Mouse (Mus musculus): ENCODE measurements around the gene Msrb1. TPM values are rescaled to one million over a fixed set of nuclear protein-coding genes. Genes with fewer than 3 reads are reported as not detected.

Gene Msrb1
- 37.8 TPM for total RNA-seq (2023)

GRCm38 (mm10) chr17:24736330-24737051 lies at the start of gene Msrb1:
Msrb1 (plus strand) TSS chr17:24736642.

GRCm38 (mm10) chr17:24689251-24690081 lies 47.0 kb upstream of the Msrb1 start, which contains the start of gene Syngr3:
Syngr3 (minus strand) TSS chr17:24689955.

GRCm38 (mm10) chr17:24696011-24696697 lies 40.3 kb upstream of the Msrb1 start, which contains the start of the genes Gfer and Noxo1:
Gfer (minus strand) TSS chr17:24696156.
Noxo1 (plus strand) TSS chr17:24696234.

GRCm38 (mm10) chr17:24706982-24707800 lies 29.3 kb upstream of the Msrb1 start, which contains the start of gene Tbl3:
Tbl3 (minus strand) TSS chr17:24707660.

GRCm38 (mm10) chr17:24717943-24718342 lies 18.5 kb upstream of the Msrb1 start, which contains the start of the genes Rnf151 and Rps2:
Rnf151 (minus strand) TSS chr17:24718063.
Rps2 (plus strand) TSS chr17:24718116.

GRCm38 (mm10) chr17:24724184-24724583 lies 12.3 kb upstream of the Msrb1 start, which contains the start of gene Ndufb10:
Ndufb10 (minus strand) TSS chr17:24724478.

GRCm38 (mm10) chr17:24727618-24728017 lies 8.8 kb upstream of the Msrb1 start, which contains the start of gene Rpl3l:
Rpl3l (plus strand) TSS chr17:24727820.

GRCm38 (mm10) chr17:24752415-24753394 lies 16.3 kb downstream of the Msrb1 start, which contains the start of gene Hs3st6:
Hs3st6 (plus strand) TSS chr17:24752988.

Other genes with a start within 250 kb of the Msrb1 start
- gene Caskin1, start 248.0 kb upstream of the Msrb1 start, total RNA-seq (2023): not detected
- 179 TPM for gene Traf7, start 208.7 kb upstream of the Msrb1 start, total RNA-seq (2023)
- 1.5 TPM for gene Rab26, start 202.4 kb upstream of the Msrb1 start, total RNA-seq (2023)
- 107 TPM for gene Pkd1, start 186.8 kb upstream of the Msrb1 start, total RNA-seq (2023)
- gene Tsc2, start 104.0 kb upstream of the Msrb1 start, total RNA-seq (2023): 62.2 TPM
- 4.5 TPM for gene Nthl1, start 104.0 kb upstream of the Msrb1 start, total RNA-seq (2023)
- 0.74 TPM for gene Slc9a3r2, start 86.3 kb upstream of the Msrb1 start, total RNA-seq (2023)
- not detected for gene Npw, start 78.2 kb upstream of the Msrb1 start, total RNA-seq (2023)
- 65.9 TPM for gene Zfp598, start 67.0 kb upstream of the Msrb1 start, total RNA-seq (2023)
- gene Syngr3, start 46.7 kb upstream of the Msrb1 start, total RNA-seq (2023): not detected
- 19.5 TPM for gene Gfer, start 40.5 kb upstream of the Msrb1 start, total RNA-seq (2023)
- gene Noxo1, start 40.4 kb upstream of the Msrb1 start, total RNA-seq (2023): 3.9 TPM
- 24.9 TPM for gene Tbl3, start 29.0 kb upstream of the Msrb1 start, total RNA-seq (2023)
- not detected for gene Rnf151, start 18.6 kb upstream of the Msrb1 start, total RNA-seq (2023)
- 1,499 TPM for gene Rps2, start 18.5 kb upstream of the Msrb1 start, total RNA-seq (2023)
- gene Ndufb10, start 12.2 kb upstream of the Msrb1 start, total RNA-seq (2023): 70.6 TPM
- not detected for gene Rpl3l, start 8.8 kb upstream of the Msrb1 start, total RNA-seq (2023)
- gene Hs3st6, start 16.3 kb downstream of the Msrb1 start, total RNA-seq (2023): not detected
- gene Meiob, start 67.6 kb downstream of the Msrb1 start, total RNA-seq (2023): not detected
- gene Hagh, start 103.5 kb downstream of the Msrb1 start, total RNA-seq (2023): 33.2 TPM
- gene Fahd1, start 113.7 kb downstream of the Msrb1 start, total RNA-seq (2023): 2.7 TPM
- gene Igfals, start 129.4 kb downstream of the Msrb1 start, total RNA-seq (2023): not detected
- 52.8 TPM for gene Nubp2, start 149.7 kb downstream of the Msrb1 start, total RNA-seq (2023)
- gene Spsb3, start 150.0 kb downstream of the Msrb1 start, total RNA-seq (2023): 31.2 TPM
- gene Eme2, start 158.4 kb downstream of the Msrb1 start, total RNA-seq (2023): 59.7 TPM
- gene Mrps34, start 158.5 kb downstream of the Msrb1 start, total RNA-seq (2023): 45.5 TPM
- 26.5 TPM for gene Nme3, start 159.9 kb downstream of the Msrb1 start, total RNA-seq (2023)
- gene Mapk8ip3, start 200.3 kb downstream of the Msrb1 start, total RNA-seq (2023): 237 TPM
- gene Jpt2, start 224.0 kb downstream of the Msrb1 start, total RNA-seq (2023): 21.3 TPM

Data from CD4-positive naive resting alpha-beta T cell, adult 57 days (primary cell).